Mouse (Mus musculus) embryonic facial prominence, embryonic 14.5 days (tissue): ENCODE measurements around the gene Wdr73. TPM values are rescaled to one million over a fixed set of nuclear protein-coding genes. Genes with fewer than 3 reads are reported as not detected.

Source experiments
- ATAC-seq: fragments of 200-750 bp; cut with Nextera tagmentation; 2 replicates; pipeline ENCODE4 v1.8.0; 2017; ENCODE audit warnings: low read depth, moderate number of reproducible peaks, moderate TSS enrichment
- DNase-seq: peaks from one replicate; pipeline ENCODE4 v3.0.0-alpha.2; 2015; ENCODE audit warnings: low spot score
- H3K27ac ChIP-seq: fragments of 300-500 bp; sonication (generic); replicated peaks from 2 replicates; pipeline ENCODE4 v1.5.1; 2014; ENCODE audit warnings: low read depth, mild to moderate bottlenecking, low read length, moderate library complexity
- H3K27me3 ChIP-seq: fragments of 300-500 bp; sonication (generic); replicated peaks from 2 replicates; pipeline ENCODE4 v1.6.1; 2014; ENCODE audit warnings: low read length; ENCODE audit not compliant: control insufficient read depth, insufficient read depth
- H3K36me3 ChIP-seq: fragments of 300-500 bp; sonication (generic); 2 replicates; pipeline ENCODE4 v1.6.1; 2014; ENCODE audit warnings: low read length, mixed read lengths; ENCODE audit not compliant: control insufficient read depth, insufficient read depth
- H3K4me1 ChIP-seq: fragments of 300-500 bp; sonication (generic); 2 replicates; pipeline ENCODE4 v1.6.1; 2014; ENCODE audit warnings: antibody characterized with exemption, low read length; ENCODE audit not compliant: control insufficient read depth, insufficient read depth
- H3K4me2 ChIP-seq: fragments of 300-500 bp; sonication (generic); 2 replicates; pipeline ENCODE4 v1.6.1; 2014; ENCODE audit warnings: low read depth, mild to moderate bottlenecking, low read length, moderate library complexity, mixed read lengths
- H3K4me3 ChIP-seq: fragments of 300-500 bp; sonication (generic); 2 replicates; pipeline ENCODE4 v1.5.1; 2014; ENCODE audit warnings: low read depth, mild to moderate bottlenecking, low read length
- H3K9ac ChIP-seq: fragments of 300-500 bp; sonication (generic); 2 replicates; pipeline ENCODE4 v1.6.1; 2014; ENCODE audit warnings: low read depth, mild to moderate bottlenecking, low read length, moderate library complexity, mixed read lengths
- H3K9me3 ChIP-seq: fragments of 300-500 bp; sonication (generic); 2 replicates; pipeline ENCODE4 v1.6.1; 2016; ENCODE audit warnings: low read length; ENCODE audit not compliant: control insufficient read depth
- WGBS: fragments of 180-500 bp; shearing (Covaris S2); extraction: QIAGEN DNeasy Blood & Tissue Kit; methylation state at CpG from one replicate; pipeline ENCODE4 v1.1.7; 2014; 5-methylcytosine and 5-hydroxymethylcytosine counted together
- polyA plus RNA-seq: library from polyadenylated mRNA; unstranded; fragments of >200 nt; fragmentation: Nextera tagmentation; extraction: Ambion mirVana; gene quantifications from 2 replicates; pipeline ENCODE4 v1.2.1, GENCODE M21; 2014

Wdr73 gene
- polyA plus RNA-seq, 1 experiment from 2014 or later: 20.9 TPM

DNA sequence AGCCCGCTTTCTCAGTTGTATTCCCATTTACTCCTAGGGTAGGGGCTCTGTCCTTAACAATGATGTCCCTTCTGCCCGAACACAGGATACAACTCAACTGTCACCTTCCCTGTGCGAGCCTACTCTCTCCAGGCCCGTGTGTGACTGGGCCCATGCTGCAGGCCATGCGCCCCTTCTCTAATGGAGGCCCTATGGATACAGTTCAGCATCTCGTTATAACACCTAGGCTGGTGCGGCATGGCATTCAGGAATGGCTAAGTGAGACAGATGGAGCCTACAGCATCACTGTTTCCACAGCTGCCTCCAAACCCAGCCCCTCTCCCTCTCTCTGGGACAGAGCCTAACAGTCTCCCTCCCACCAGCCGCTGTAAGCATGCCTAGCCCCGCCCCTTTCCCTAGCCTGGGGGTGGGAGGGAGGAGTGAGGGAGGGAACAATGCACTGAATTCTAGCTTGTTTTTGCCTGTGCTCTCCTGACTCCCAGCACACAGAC is 12.0 kb downstream of the Wdr73 start:
- no peaks in the 10 kb centered on the region; the same call in 1 of the 2 replicates for H3K4me1 ChIP-seq
- H3K36me3 ChIP-seq: peaks cover 33% of the 10 kb centered on the region
- 34% methylated on average over 9 of the region's 9 CpGs for WGBS
- H3K27ac ChIP-seq: peak overlapping the region; percentile 75
- no peak overlapping the region for H3K4me3 ChIP-seq
- peak overlapping the region; percentile 10; the same call in 1 of the 2 replicates for H3K9ac ChIP-seq
- peak; percentile 91 for ATAC-seq
- no peaks in the 10 kb centered on the region for H3K27me3 ChIP-seq
- DNase-seq: peak; percentile 92
- H3K9me3 ChIP-seq: no peaks in the 10 kb centered on the region
- H3K4me2 ChIP-seq: no peak overlapping the region

DNA sequence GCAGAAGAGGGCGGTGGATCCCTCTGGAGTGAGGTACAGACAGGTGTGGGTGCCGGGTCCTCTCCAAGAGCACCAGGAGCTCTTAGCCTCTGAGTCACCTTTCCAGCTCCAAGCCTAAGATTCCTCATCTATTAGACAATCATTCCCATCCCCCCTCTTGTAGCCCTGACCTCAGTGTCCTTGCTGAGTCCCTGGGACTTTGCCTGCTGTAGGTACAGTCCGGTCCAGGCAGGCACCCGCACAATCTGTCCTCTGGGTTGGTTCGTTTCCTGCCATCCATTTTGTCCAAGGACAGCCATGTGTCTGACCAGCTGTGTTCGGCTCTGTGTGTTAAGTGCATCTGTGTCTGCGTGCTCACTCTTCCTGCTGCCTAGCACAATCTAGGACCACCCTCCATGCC is 12.5 kb downstream of the Wdr73 start:
- 0 out of 2 replicates have a peak, but pooled peaks have one; percentile 13 for ATAC-seq
- Histone ChIP-seq H3K4me1 (no peaks in the 10 kb centered on the region; the same call in 1 of the 2 replicates), H3K4me2 (no peak overlapping the region), H3K9me3 (no peaks in the 10 kb centered on the region), H3K27ac (peak overlapping the region; percentile 73), H3K4me3 (no peak overlapping the region), H3K27me3 (no peaks in the 10 kb centered on the region), H3K9ac (peak overlapping the region; percentile 10; the same call in 1 of the 2 replicates), H3K36me3 (peaks cover 29% of the 10 kb centered on the region)
- DNase-seq: no peak
- 70% methylated on average over 7 of the region's 7 CpGs for WGBS

DNA sequence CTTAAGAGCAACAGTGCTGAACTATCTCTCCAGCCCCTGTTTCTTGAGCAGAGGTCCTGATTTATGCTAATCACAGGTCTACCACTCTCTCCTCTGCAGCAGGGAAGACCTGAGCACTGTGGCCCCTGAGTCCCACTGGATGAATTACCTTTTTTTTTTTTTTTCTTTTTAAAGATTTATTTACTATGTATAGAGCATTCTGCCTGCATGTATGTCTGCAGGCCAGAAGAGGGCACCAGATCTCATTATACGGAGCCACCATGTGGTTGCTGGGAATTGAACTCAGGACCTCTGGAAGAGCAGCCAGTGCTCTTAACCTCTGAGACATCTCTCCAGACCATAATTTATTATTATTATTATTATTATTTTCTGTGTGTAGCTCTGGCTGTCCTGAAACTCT is 15.4 kb downstream of the Wdr73 start:
- 0 out of 2 replicates have a peak, but pooled peaks cover under 1% of the 10 kb centered on the region for H3K36me3 ChIP-seq
- no peaks in the 10 kb centered on the region for H3K27me3 ChIP-seq
- no peak for ATAC-seq
- H3K4me1 ChIP-seq: no peaks in the 10 kb centered on the region; the same call in 1 of the 2 replicates
- 24% methylated on average over 1 of the region's 1 CpGs for WGBS
- no peak overlapping the region for H3K4me2 ChIP-seq
- no peak overlapping the region for H3K27ac ChIP-seq
- no peak for DNase-seq
- no peak overlapping the region for H3K4me3 ChIP-seq
- no peaks in the 10 kb centered on the region for H3K9me3 ChIP-seq
- no peak overlapping the region for H3K9ac ChIP-seq

DNA sequence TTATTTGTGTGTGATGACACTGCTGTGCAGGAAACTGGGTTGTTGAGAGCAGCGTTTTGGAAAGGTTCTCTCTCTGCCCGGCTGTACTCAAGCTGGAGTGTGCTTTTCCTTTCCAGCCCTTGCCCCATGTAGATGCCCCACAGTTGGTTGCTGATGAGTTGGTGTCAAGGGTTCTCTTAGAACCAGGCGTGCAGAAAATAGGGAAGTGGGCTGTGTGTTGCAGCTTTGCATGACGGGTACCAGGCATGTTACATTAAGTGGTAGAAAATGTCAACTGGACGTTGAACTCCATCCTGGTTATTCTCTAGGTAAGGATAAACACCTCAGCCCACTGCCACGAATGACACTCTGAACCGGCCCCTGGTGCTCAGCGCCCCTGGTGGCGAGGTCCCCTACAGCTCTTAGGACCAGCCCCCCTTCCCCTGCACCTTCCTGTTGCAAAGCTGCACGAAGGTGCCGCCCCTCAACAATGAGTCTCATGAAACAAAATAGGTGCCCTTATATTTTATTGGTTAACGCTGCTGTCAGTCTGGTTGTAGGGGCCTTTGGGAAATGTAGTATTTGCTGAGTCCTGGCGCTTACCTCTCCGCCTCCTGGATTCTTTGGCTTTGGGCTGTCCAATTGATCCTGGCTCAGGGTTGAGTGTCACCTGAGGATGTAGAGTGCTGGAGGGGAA is 18.1 kb downstream of the Wdr73 start:
- peak; percentile 95 for ATAC-seq

DNA sequence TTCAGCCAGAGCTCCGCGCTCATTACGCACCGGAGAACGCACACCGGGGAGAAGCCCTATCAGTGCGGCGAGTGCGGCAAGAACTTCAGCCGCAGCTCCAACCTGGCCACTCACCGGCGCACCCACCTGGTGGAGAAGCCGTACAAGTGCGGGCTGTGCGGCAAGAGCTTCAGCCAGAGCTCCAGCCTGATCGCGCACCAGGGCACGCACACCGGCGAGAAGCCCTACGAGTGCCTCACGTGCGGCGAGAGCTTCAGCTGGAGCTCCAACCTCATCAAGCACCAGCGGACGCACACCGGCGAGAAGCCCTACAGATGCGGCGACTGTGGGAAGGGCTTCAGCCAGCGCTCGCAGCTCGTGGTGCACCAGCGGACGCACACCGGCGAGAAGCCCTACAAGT is 25.3 kb downstream of the Wdr73 start:
- DNase-seq: no peak

More for the DNA sequence above, 18.1 kb downstream of the Wdr73 start:
- H3K27me3 ChIP-seq: no peaks in the 10 kb centered on the region
- H3K36me3 ChIP-seq: peaks cover 2% of the 10 kb centered on the region; the same call in 1 of the 2 replicates
- peak overlapping the region; percentile 53 for H3K9ac ChIP-seq
- no peaks in the 10 kb centered on the region for H3K4me1 ChIP-seq
- DNase-seq: peak; percentile 96
- H3K4me2 ChIP-seq: peak overlapping the region; percentile 47
- 25% methylated on average over 14 of the region's 14 CpGs for WGBS
- H3K27ac ChIP-seq: no peak overlapping the region
- peak overlapping the region; percentile 23 for H3K4me3 ChIP-seq
- H3K9me3 ChIP-seq: no peaks in the 10 kb centered on the region

DNA sequence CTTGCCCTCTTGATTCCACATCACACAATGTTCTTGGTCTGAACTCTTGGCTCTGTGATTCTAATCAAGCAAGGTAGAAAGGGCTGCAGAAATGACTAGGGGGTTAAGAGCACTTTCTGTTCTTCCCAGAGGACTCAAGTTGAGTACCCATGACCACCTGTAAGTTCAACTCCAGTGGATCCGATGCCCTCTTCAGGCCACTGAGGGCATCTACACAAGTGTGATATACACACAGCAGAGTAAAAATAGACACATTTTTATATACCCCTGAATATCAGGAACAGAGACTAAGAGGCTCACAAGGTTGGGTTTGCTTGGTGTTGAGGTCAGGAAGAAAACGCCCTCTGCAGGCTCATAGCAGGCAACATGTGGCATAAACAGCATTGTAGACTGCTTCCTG is 27.4 kb downstream of the Wdr73 start:
- Histone ChIP-seq H3K4me3 (no peak overlapping the region), H3K27me3 (no peaks in the 10 kb centered on the region), H3K27ac (no peak overlapping the region), H3K36me3 (peaks cover 86% of the 10 kb centered on the region), H3K4me2 (no peak overlapping the region), H3K4me1 (no peaks in the 10 kb centered on the region), H3K9ac (no peak overlapping the region), H3K9me3 (no peaks in the 10 kb centered on the region)
- DNase-seq (no peak), ATAC-seq (no peak)
- 91% methylated on average over 2 of the region's 2 CpGs for WGBS

More for the DNA sequence above, 25.3 kb downstream of the Wdr73 start:
- WGBS: 48% methylated on average over 30 of the region's 37 CpGs
- Histone ChIP-seq H3K9me3 (no peaks in the 10 kb centered on the region), H3K36me3 (peaks cover 70% of the 10 kb centered on the region), H3K27me3 (no peaks in the 10 kb centered on the region), H3K4me1 (no peaks in the 10 kb centered on the region), H3K4me2 (no peak overlapping the region), H3K4me3 (no peak overlapping the region), H3K9ac (no peak overlapping the region), H3K27ac (no peak overlapping the region)
- no peak for ATAC-seq

DNA sequence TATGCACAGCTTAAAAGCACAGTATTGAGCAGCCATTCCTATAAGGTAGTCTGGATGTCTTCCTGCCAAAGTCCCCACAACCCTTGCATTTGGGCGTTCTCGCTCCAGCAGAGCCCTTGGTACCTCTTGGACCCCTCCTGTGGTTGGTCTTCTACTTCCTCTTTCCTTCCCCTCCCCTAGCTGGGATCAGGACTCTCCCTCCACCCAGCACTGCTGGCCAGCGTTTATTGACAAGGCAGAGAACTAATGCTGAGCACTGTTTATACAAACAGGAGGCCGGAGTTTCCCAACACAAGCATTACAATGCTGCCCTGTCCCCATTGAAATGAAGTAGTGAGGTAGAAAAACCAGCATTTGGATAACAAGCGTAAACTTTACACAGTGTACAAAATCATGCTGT is 28.0 kb downstream of the Wdr73 start:
- ATAC-seq (no peak), DNase-seq (no peak)
- no peak overlapping the region for H3K27ac ChIP-seq
- no peak overlapping the region for H3K4me2 ChIP-seq
- H3K4me3 ChIP-seq: no peak overlapping the region
- H3K36me3 ChIP-seq: peaks cover 91% of the 10 kb centered on the region
- H3K9ac ChIP-seq: no peak overlapping the region
- H3K4me1 ChIP-seq: no peaks in the 10 kb centered on the region
- WGBS: 86% methylated on average over 5 of the region's 5 CpGs
- no peaks in the 10 kb centered on the region for H3K9me3 ChIP-seq
- no peaks in the 10 kb centered on the region for H3K27me3 ChIP-seq

DNA sequence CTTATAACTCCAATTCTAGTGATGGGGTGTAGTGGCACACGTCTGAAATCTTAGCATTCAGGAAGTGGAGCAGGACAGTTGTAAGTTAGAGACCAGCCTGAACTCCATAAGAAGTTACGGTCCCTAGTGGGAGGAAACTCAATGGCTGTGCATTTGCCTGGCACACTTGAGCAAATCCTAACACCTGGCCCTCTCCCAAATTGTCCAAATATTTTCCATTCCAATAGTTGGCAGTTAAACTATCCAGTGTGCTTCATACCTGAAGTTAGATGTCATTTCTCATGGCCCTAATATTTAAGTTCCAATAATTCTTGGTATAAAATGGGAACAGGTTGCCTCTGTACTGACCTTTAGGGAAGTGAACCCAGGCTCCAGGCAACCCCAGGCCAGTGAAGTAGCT is 32.4 kb downstream of the Wdr73 start:
- no peak overlapping the region for H3K4me3 ChIP-seq
- WGBS: 88% methylated on average over 2 of the region's 2 CpGs
- ATAC-seq (no peak), DNase-seq (no peak)
- no peak overlapping the region for H3K4me2 ChIP-seq
- H3K9ac ChIP-seq: no peak overlapping the region
- H3K4me1 ChIP-seq: no peaks in the 10 kb centered on the region
- peaks cover 90% of the 10 kb centered on the region for H3K36me3 ChIP-seq
- H3K27me3 ChIP-seq: no peaks in the 10 kb centered on the region
- H3K27ac ChIP-seq: no peak overlapping the region
- no peaks in the 10 kb centered on the region for H3K9me3 ChIP-seq
